Mouse (Mus musculus): ENCODE data around the gene Zfp839. TPM values are rescaled to one million over a fixed set of nuclear protein-coding genes. Genes with fewer than 3 reads are reported as not detected.

The Zfp839 gene
- polyA plus RNA-seq, 1 experiment from 2014 or later = 1.5 TPM

- Histone ChIP-seq H3K9me3 (replicated peaks; ENCODE audit: control insufficient read depth, low read length) (no peaks in the 10 kb centered on the region), H3K4me3 (ENCODE audit: low read depth, low read length) (no peak overlapping the region), H3K27me3 (ENCODE audit: control insufficient read depth, insufficient read depth, low read depth, low read length) (no peaks in the 10 kb centered on the region), H3K9ac (ENCODE audit: low read depth, low read length) (no peak overlapping the region), H3K36me3 (ENCODE audit: control insufficient read depth, insufficient read depth) (peaks cover 16% of the 10 kb centered on the region), H3K27ac (ENCODE audit: low read length) (no peak overlapping the region), H3K4me1 (ENCODE audit: control insufficient read depth, low read depth, low read length) (no peaks in the 10 kb centered on the region), H3K4me2 (ENCODE audit: low read depth, low read length) (no peak overlapping the region)
- no peak for ATAC-seq (ENCODE audit: low read depth)
- 68% methylated on average over 9 of the region's 9 CpGs for WGBS (ENCODE audit: insufficient replicate concordance)
These were observed 65.7 kb downstream of the Zfp839 start for GRCm38 (mm10) chr12:110915761-110916160.

Other genes with a start within 250 kb of the Zfp839 start
- 10.0 and 13.6 TPM in 2 replicates for gene Dync1h1, start 248.8 kb upstream of the Zfp839 start, polyA plus RNA-seq (2015; fragmentation: Nextera tagmentation; extraction: Ambion mirVana)
- gene 1700001K19Rik, start 167.6 kb upstream of the Zfp839 start, polyA plus RNA-seq (2015; fragmentation: Nextera tagmentation; extraction: Ambion mirVana) = not detected in 2 replicates
- 431 and 513 TPM in 2 replicates for gene Hsp90aa1, start 147.5 kb upstream of the Zfp839 start, polyA plus RNA-seq (2015; fragmentation: Nextera tagmentation; extraction: Ambion mirVana)
- 8.4 and 9.3 TPM in 2 replicates for gene Wdr20, start 112.3 kb upstream of the Zfp839 start, polyA plus RNA-seq (2015; fragmentation: Nextera tagmentation; extraction: Ambion mirVana)
- gene Mok, start 9.3 kb upstream of the Zfp839 start, polyA plus RNA-seq (2015; fragmentation: Nextera tagmentation; extraction: Ambion mirVana) = 0.27 and 0.34 TPM in 2 replicates
- 49.1 and 49.3 TPM in 2 replicates for gene Cinp, start 38.9 kb downstream of the Zfp839 start, polyA plus RNA-seq (2015; fragmentation: Nextera tagmentation; extraction: Ambion mirVana)
- gene Tecpr2, start 39.0 kb downstream of the Zfp839 start, polyA plus RNA-seq (2015; fragmentation: Nextera tagmentation; extraction: Ambion mirVana) = 1.7 and 2.1 TPM in 2 replicates
- gene Ankrd9, start 128.8 kb downstream of the Zfp839 start, polyA plus RNA-seq (2015; fragmentation: Nextera tagmentation; extraction: Ambion mirVana) = 54.7 and 55.9 TPM in 2 replicates
- gene Rcor1, start 189.1 kb downstream of the Zfp839 start, polyA plus RNA-seq (2015; fragmentation: Nextera tagmentation; extraction: Ambion mirVana) = 4.1 and 4.4 TPM in 2 replicates

All from liver, embryonic 16.5 days (tissue).